Mouse (Mus musculus) intestine, postnatal 0 days (tissue): Measurements from ENCODE around the gene H2-Oa. TPM values are rescaled to one million over a fixed set of nuclear protein-coding genes. Genes with fewer than 3 reads are reported as not detected.

ENCODE experiments used
- ATAC-seq: fragments of 200-750 bp; cut with Nextera tagmentation; 2 replicates; pipeline ENCODE4 v1.8.0; 2017; ENCODE audit warnings: mild to moderate bottlenecking, moderate TSS enrichment, moderate library complexity
- H3K27ac ChIP-seq: fragments of 300-500 bp; sonication (generic); 2 replicates; pipeline ENCODE4 v1.5.1; 2014; ENCODE audit warnings: mild to moderate bottlenecking, low read depth, low read length, moderate library complexity
- H3K27me3 ChIP-seq: fragments of 300-500 bp; sonication (generic); replicated peaks from 2 replicates; pipeline ENCODE4 v1.6.1; 2014; ENCODE audit warnings: low read length, mixed read lengths; ENCODE audit not compliant: control insufficient read depth, insufficient read depth
- H3K36me3 ChIP-seq: fragments of 300-500 bp; sonication (generic); 2 replicates; pipeline ENCODE4 v1.6.1; 2014; ENCODE audit warnings: mild to moderate bottlenecking, moderate library complexity; ENCODE audit not compliant: control insufficient read depth, insufficient read depth
- H3K4me1 ChIP-seq: fragments of 300-500 bp; sonication (generic); replicated peaks from 2 replicates; pipeline ENCODE4 v1.6.1; 2014; ENCODE audit warnings: antibody characterized with exemption, low read length, mixed read lengths; ENCODE audit not compliant: control insufficient read depth, insufficient read depth
- H3K4me2 ChIP-seq: fragments of 300-500 bp; sonication (generic); replicated peaks from 2 replicates; pipeline ENCODE4 v1.6.1; 2014; ENCODE audit warnings: low read depth, mild to moderate bottlenecking, moderate library complexity
- H3K4me3 ChIP-seq: fragments of 300-500 bp; sonication (generic); 2 replicates; pipeline ENCODE4 v1.5.1; 2014; ENCODE audit warnings: low read depth, low read length
- H3K9ac ChIP-seq: fragments of 300-500 bp; sonication (generic); 2 replicates; pipeline ENCODE4 v1.6.1; 2014; ENCODE audit warnings: mild to moderate bottlenecking, low read depth, low read length
- H3K9me3 ChIP-seq: fragments of 300-500 bp; sonication (generic); 2 replicates; pipeline ENCODE4 v1.6.1; 2016; ENCODE audit warnings: mixed run types; ENCODE audit not compliant: control insufficient read depth
- CTCF ChIP-seq: sonication (generic); IDR thresholded peaks from 2 replicates; pipeline ENCODE4 v1.5.1; 2016; ENCODE audit warnings: low read depth, mild to moderate bottlenecking, control low read depth, antibody characterized with exemption, moderate library complexity
- WGBS: fragments of 180-500 bp; shearing (Covaris S2); extraction: QIAGEN DNeasy Blood & Tissue Kit; methylation state at CpG from one replicate; pipeline ENCODE4 v1.1.7; 2014; 5-methylcytosine and 5-hydroxymethylcytosine counted together
- polyA plus RNA-seq: library from polyadenylated mRNA; unstranded; fragments of >200 nt; fragmentation: Nextera tagmentation; extraction: Ambion mirVana; gene quantifications from 2 replicates; pipeline ENCODE4 v1.2.1, GENCODE M21; 2015

H2-Oa gene
- polyA plus RNA-seq, 1 experiment from 2014 or later, result 0.25 TPM

GRCm38 (mm10) chr17:34098709-34099479 lies 6.8 kb downstream of the H2-Oa start:
- H3K4me1 ChIP-seq, result 0 out of 2 replicates have a peak, but pooled peaks cover 7% of the 10 kb centered on the region
- H3K9me3 ChIP-seq, result no peaks in the 10 kb centered on the region
- H3K27me3 ChIP-seq, result no peaks in the 10 kb centered on the region
- H3K27ac ChIP-seq, result no peak overlapping the region
- H3K9ac ChIP-seq, result no peak overlapping the region
- ATAC-seq, result peak; percentile 72
- WGBS, result 29% methylated on average over 10 of the region's 10 CpGs
- H3K36me3 ChIP-seq, result no peaks in the 10 kb centered on the region
- H3K4me3 ChIP-seq, result no peak overlapping the region
- no peak for TF ChIP-seq CTCF
- H3K4me2 ChIP-seq, result no peak overlapping the region

DNA sequence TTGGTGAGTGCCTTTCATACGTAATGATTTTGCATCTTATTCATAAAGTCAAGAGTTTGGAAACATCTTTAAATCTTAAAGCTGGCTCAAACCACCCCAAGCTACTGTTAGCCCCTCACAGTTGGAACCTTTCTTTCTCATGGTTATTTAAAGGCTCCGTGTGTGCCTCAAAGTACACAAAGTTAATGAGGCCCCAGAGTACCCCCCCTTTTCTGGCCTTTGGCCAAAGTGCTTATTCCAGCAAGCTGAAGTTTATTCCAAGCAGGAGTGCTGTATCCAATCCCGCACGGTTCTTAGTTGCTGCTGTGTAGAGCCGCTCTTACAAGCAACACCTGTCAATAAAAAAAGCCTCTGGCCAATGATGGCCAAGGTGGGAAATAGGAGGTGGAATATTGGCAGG lies 7.4 kb downstream of the H2-Oa start:
- TF ChIP-seq CTCF, result no peak
- Histone ChIP-seq H3K4me3 (no peak overlapping the region), H3K9me3 (no peaks in the 10 kb centered on the region), H3K27ac (no peak overlapping the region), H3K9ac (no peak overlapping the region), H3K27me3 (no peaks in the 10 kb centered on the region), H3K4me2 (peak overlapping the region; percentile 30), H3K4me1 (0 out of 2 replicates have a peak, but pooled peaks cover 7% of the 10 kb centered on the region), H3K36me3 (no peaks in the 10 kb centered on the region)
- WGBS, result 33% methylated on average over 5 of the region's 5 CpGs
- ATAC-seq, result no peak

GRCm38 (mm10) chr17:34101185-34101584 lies 9.0 kb downstream of the H2-Oa start:
- no peak for ATAC-seq
- 0 out of 2 replicates have a peak, but pooled peaks cover 7% of the 10 kb centered on the region for H3K4me1 ChIP-seq
- no peak overlapping the region for H3K27ac ChIP-seq
- WGBS, result 30% methylated on average over 5 of the region's 5 CpGs
- no peaks in the 10 kb centered on the region for H3K9me3 ChIP-seq
- no peak for TF ChIP-seq CTCF
- H3K4me2 ChIP-seq, result no peak overlapping the region
- H3K36me3 ChIP-seq, result no peaks in the 10 kb centered on the region
- H3K4me3 ChIP-seq, result no peak overlapping the region
- H3K9ac ChIP-seq, result no peak overlapping the region
- no peaks in the 10 kb centered on the region for H3K27me3 ChIP-seq

GRCm38 (mm10) chr17:34101604-34102032 lies 9.5 kb downstream of the H2-Oa start:
- Histone ChIP-seq H3K9ac (no peak overlapping the region), H3K4me1 (0 out of 2 replicates have a peak, but pooled peaks cover 7% of the 10 kb centered on the region), H3K4me3 (0 out of 2 replicates have a peak overlapping the region, but pooled peaks have one; percentile 11), H3K27ac (no peak overlapping the region), H3K4me2 (peak overlapping the region; percentile 54), H3K9me3 (no peaks in the 10 kb centered on the region), H3K27me3 (no peaks in the 10 kb centered on the region), H3K36me3 (no peaks in the 10 kb centered on the region)
- peak; percentile 92 for TF ChIP-seq CTCF
- WGBS, result 9% methylated on average over 12 of the region's 12 CpGs
- peak; percentile 68 for ATAC-seq

GRCm38 (mm10) chr17:34102831-34103230 lies 10.7 kb downstream of the H2-Oa start:
- Histone ChIP-seq H3K9me3 (no peaks in the 10 kb centered on the region), H3K4me1 (0 out of 2 replicates have a peak, but pooled peaks cover 7% of the 10 kb centered on the region), H3K27ac (no peak overlapping the region), H3K36me3 (no peaks in the 10 kb centered on the region), H3K4me2 (no peak overlapping the region), H3K4me3 (no peak overlapping the region), H3K9ac (no peak overlapping the region), H3K27me3 (no peaks in the 10 kb centered on the region)
- ATAC-seq, result no peak
- WGBS, result 53% methylated on average over 6 of the region's 6 CpGs
- TF ChIP-seq CTCF, result no peak

- no peak overlapping the region for H3K27ac ChIP-seq
- H3K36me3 ChIP-seq, result peaks cover 6% of the 10 kb centered on the region; the same call in 1 of the 2 replicates
- ATAC-seq, result no peak
- no peak overlapping the region for H3K9ac ChIP-seq
- no peaks in the 10 kb centered on the region for H3K9me3 ChIP-seq
- H3K4me1 ChIP-seq, result 0 out of 2 replicates have a peak, but pooled peaks cover 3% of the 10 kb centered on the region
- WGBS, result 75% methylated on average over 9 of the region's 9 CpGs
- H3K4me2 ChIP-seq, result no peak overlapping the region
- H3K27me3 ChIP-seq, result no peaks in the 10 kb centered on the region
- no peak for TF ChIP-seq CTCF
- no peak overlapping the region for H3K4me3 ChIP-seq
Observed at GRCm38 (mm10) chr17:34104804-34105203, 12.7 kb downstream of the H2-Oa start.
